Mouse (Mus musculus) embryonic facial prominence, embryonic 13.5 days (tissue): ENCODE data around the gene Cpeb1. TPM values are rescaled to one million over a fixed set of nuclear protein-coding genes. Genes with fewer than 3 reads are reported as not detected.
A peak's percentile ranks its signal among the peaks of the same experiment; 100 is the strongest.

Source experiments
- ATAC-seq: fragments of 200-750 bp; cut with Nextera tagmentation; 2 replicates; pipeline ENCODE4 v1.8.0; 2017; ENCODE audit warnings: low read depth; ENCODE audit not compliant: insufficient number of reproducible peaks, insufficient read depth, low FRiP score, low TSS enrichment
- H3K27ac ChIP-seq: fragments of 300-500 bp; sonication (generic); 2 replicates; pipeline ENCODE4 v1.5.1; 2015; ENCODE audit warnings: moderate library complexity, mild to moderate bottlenecking, inconsistent platforms
- H3K27me3 ChIP-seq: fragments of 300-500 bp; sonication (generic); 2 replicates; pipeline ENCODE4 v1.6.1; 2015; ENCODE audit warnings: mild to moderate bottlenecking, inconsistent platforms
- H3K36me3 ChIP-seq: fragments of 300-500 bp; sonication (generic); 2 replicates; pipeline ENCODE4 v1.6.1; 2015; ENCODE audit warnings: mild to moderate bottlenecking, inconsistent platforms
- H3K4me1 ChIP-seq: fragments of 300-500 bp; sonication (generic); 2 replicates; pipeline ENCODE4 v1.6.1; 2015; ENCODE audit warnings: inconsistent platforms
- H3K4me2 ChIP-seq: fragments of 300-500 bp; sonication (generic); 2 replicates; pipeline ENCODE4 v1.6.1; 2015; ENCODE audit warnings: moderate library complexity, mild to moderate bottlenecking, inconsistent platforms
- H3K4me3 ChIP-seq: fragments of 300-500 bp; sonication (generic); 2 replicates; pipeline ENCODE4 v1.5.1; 2015; ENCODE audit warnings: mild to moderate bottlenecking, inconsistent platforms
- H3K9ac ChIP-seq: fragments of 300-500 bp; sonication (generic); 2 replicates; pipeline ENCODE4 v1.6.1; 2015; ENCODE audit warnings: mild to moderate bottlenecking, inconsistent platforms
- H3K9me3 ChIP-seq: fragments of 300-500 bp; sonication (generic); 2 replicates; pipeline ENCODE4 v1.6.1; 2016; ENCODE audit warnings: inconsistent platforms
- WGBS: fragments of 180-500 bp; shearing (Covaris S2); methylation state at CpG from one replicate; pipeline ENCODE4 v1.1.7; 2015; ENCODE audit warnings: mixed read lengths; 5-methylcytosine and 5-hydroxymethylcytosine counted together
- polyA plus RNA-seq: library from polyadenylated mRNA; unstranded; fragments of >200 nt; fragmentation: Nextera tagmentation; extraction: Ambion mirVana; gene quantifications from 2 replicates; pipeline ENCODE4 v1.2.1, GENCODE M21; 2015

The Cpeb1 gene
- polyA plus RNA-seq, 1 experiment from 2014 or later = 0.77 TPM

- Histone ChIP-seq H3K4me3 (no peak overlapping the region), H3K27me3 (peaks cover 19% of the 10 kb centered on the region), H3K9ac (no peak overlapping the region), H3K4me1 (peaks cover 10% of the 10 kb centered on the region; the same call in 1 of the 2 replicates), H3K9me3 (no peaks in the 10 kb centered on the region), H3K36me3 (no peaks in the 10 kb centered on the region), H3K4me2 (no peak overlapping the region), H3K27ac (no peak overlapping the region)
- no peak for ATAC-seq
- WGBS = 67% methylated on average over 3 of the region's 3 CpGs
Measured at GRCm38 (mm10) chr7:81367946-81368345, 87.3 kb downstream of the Cpeb1 start.

- no peaks in the 10 kb centered on the region for H3K9me3 ChIP-seq
- no peak overlapping the region for H3K4me2 ChIP-seq
- H3K27me3 ChIP-seq = no peaks in the 10 kb centered on the region
- WGBS = 82% methylated on average over 7 of the region's 7 CpGs
- H3K9ac ChIP-seq = no peak overlapping the region
- H3K27ac ChIP-seq = no peak overlapping the region
- no peaks in the 10 kb centered on the region for H3K36me3 ChIP-seq
- H3K4me1 ChIP-seq = no peaks in the 10 kb centered on the region
- ATAC-seq = no peak
- no peak overlapping the region for H3K4me3 ChIP-seq
Measured at GRCm38 (mm10) chr7:81356975-81357374, 98.3 kb downstream of the Cpeb1 start.

GRCm38 (mm10) chr7:81356360-81356759, 98.9 kb downstream of the Cpeb1 start:
- WGBS = 75% methylated on average over 1 of the region's 1 CpGs
- no peak for ATAC-seq
- no peaks in the 10 kb centered on the region for H3K27me3 ChIP-seq
- no peak overlapping the region for H3K27ac ChIP-seq
- H3K9ac ChIP-seq = no peak overlapping the region
- no peaks in the 10 kb centered on the region for H3K9me3 ChIP-seq
- H3K4me3 ChIP-seq = no peak overlapping the region
- H3K36me3 ChIP-seq = no peaks in the 10 kb centered on the region
- no peaks in the 10 kb centered on the region for H3K4me1 ChIP-seq
- H3K4me2 ChIP-seq = no peak overlapping the region

GRCm38 (mm10) chr7:81355746-81356145, 99.5 kb downstream of the Cpeb1 start:
- H3K4me3 ChIP-seq = no peak overlapping the region
- no peak overlapping the region for H3K27ac ChIP-seq
- peaks cover under 1% of the 10 kb centered on the region; the same call in 1 of the 2 replicates for H3K27me3 ChIP-seq
- no peaks in the 10 kb centered on the region for H3K36me3 ChIP-seq
- no peak overlapping the region for H3K4me2 ChIP-seq
- no peak overlapping the region for H3K9ac ChIP-seq
- H3K9me3 ChIP-seq = no peaks in the 10 kb centered on the region
- WGBS = 53% methylated on average over 7 of the region's 7 CpGs
- no peak for ATAC-seq
- no peaks in the 10 kb centered on the region for H3K4me1 ChIP-seq

GRCm38 (mm10) chr7:81351826-81352225, 103.4 kb downstream of the Cpeb1 start:
- no peak for ATAC-seq
- H3K27ac ChIP-seq = no peak overlapping the region
- WGBS = 77% methylated on average over 4 of the region's 4 CpGs
- H3K4me2 ChIP-seq = no peak overlapping the region
- no peak overlapping the region for H3K9ac ChIP-seq
- H3K36me3 ChIP-seq = no peaks in the 10 kb centered on the region
- no peaks in the 10 kb centered on the region for H3K4me1 ChIP-seq
- H3K9me3 ChIP-seq = no peaks in the 10 kb centered on the region
- no peak overlapping the region for H3K4me3 ChIP-seq
- H3K27me3 ChIP-seq = peaks cover 3% of the 10 kb centered on the region; the same call in 1 of the 2 replicates

GRCm38 (mm10) chr7:81348206-81348605, 107.1 kb downstream of the Cpeb1 start:
- Histone ChIP-seq H3K4me2 (no peak overlapping the region), H3K9me3 (no peaks in the 10 kb centered on the region), H3K4me1 (peaks cover 9% of the 10 kb centered on the region), H3K4me3 (no peak overlapping the region), H3K27ac (no peak overlapping the region), H3K9ac (no peak overlapping the region), H3K36me3 (peaks cover 8% of the 10 kb centered on the region), H3K27me3 (peaks cover 3% of the 10 kb centered on the region; the same call in 1 of the 2 replicates)
- ATAC-seq = no peak
- 65% methylated on average over 7 of the region's 7 CpGs for WGBS

- 0 out of 2 replicates have a peak, but pooled peaks have one; percentile 2 for ATAC-seq
- peak overlapping the region; percentile 52; the same call in 1 of the 2 replicates for H3K27ac ChIP-seq
Measured at GRCm38 (mm10) chr7:81345447-81346170, 109.7 kb downstream of the Cpeb1 start.

GRCm38 (mm10) chr7:81344544-81345446, 110.5 kb downstream of the Cpeb1 start, which contains the start of gene Rps17:
Rps17 (minus strand) TSS chr7:81345254.
- Histone ChIP-seq H3K27me3 (no peaks in the 10 kb centered on the region), H3K4me3 (peak within 1 kb of the TSS; percentile 76), H3K4me2 (peak within 1 kb of the TSS; percentile 97), H3K9ac (peak within 1 kb of the TSS; percentile 98), H3K27ac (peak within 1 kb of the TSS; percentile 92), H3K36me3 (peaks cover 42% of the 10 kb centered on the region), H3K9me3 (no peaks in the 10 kb centered on the region), H3K4me1 (peaks cover 21% of the 10 kb centered on the region)
- WGBS = under 1% methylated on average over 85 of the region's 85 CpGs
- peak; percentile 73; the same call in 1 of the 2 replicates for ATAC-seq

More at GRCm38 (mm10) chr7:81345447-81346170, 109.7 kb downstream of the Cpeb1 start:
- WGBS = 59% methylated on average over 15 of the region's 15 CpGs
- H3K36me3 ChIP-seq = peaks cover 34% of the 10 kb centered on the region
- peak overlapping the region; percentile 97 for H3K4me2 ChIP-seq
- peak overlapping the region; percentile 76 for H3K4me3 ChIP-seq
- no peaks in the 10 kb centered on the region for H3K9me3 ChIP-seq
- H3K9ac ChIP-seq = peak overlapping the region; percentile 74
- peaks cover 21% of the 10 kb centered on the region for H3K4me1 ChIP-seq
- peaks cover under 1% of the 10 kb centered on the region; the same call in 1 of the 2 replicates for H3K27me3 ChIP-seq

GRCm38 (mm10) chr7:81343831-81344230, 111.4 kb downstream of the Cpeb1 start:
- H3K4me1 ChIP-seq = peaks cover 21% of the 10 kb centered on the region
- peak overlapping the region; percentile 98 for H3K9ac ChIP-seq
- ATAC-seq = no peak
- H3K36me3 ChIP-seq = peaks cover 50% of the 10 kb centered on the region
- H3K4me2 ChIP-seq = peak overlapping the region; percentile 97
- peak overlapping the region; percentile 76 for H3K4me3 ChIP-seq
- WGBS = 7% methylated on average over 10 of the region's 10 CpGs
- H3K27me3 ChIP-seq = no peaks in the 10 kb centered on the region
- H3K9me3 ChIP-seq = no peaks in the 10 kb centered on the region
- H3K27ac ChIP-seq = peak overlapping the region; percentile 17; the same call in 1 of the 2 replicates

GRCm38 (mm10) chr7:81343316-81343715, 111.9 kb downstream of the Cpeb1 start:
- Histone ChIP-seq H3K27ac (no peak overlapping the region), H3K27me3 (no peaks in the 10 kb centered on the region), H3K9me3 (no peaks in the 10 kb centered on the region), H3K4me1 (peaks cover 21% of the 10 kb centered on the region), H3K4me2 (peak overlapping the region; percentile 97), H3K4me3 (peak overlapping the region; percentile 76), H3K9ac (peak overlapping the region; percentile 98), H3K36me3 (peaks cover 54% of the 10 kb centered on the region)
- ATAC-seq = no peak
- 33% methylated on average over 8 of the region's 8 CpGs for WGBS

GRCm38 (mm10) chr7:81342356-81343094, 112.7 kb downstream of the Cpeb1 start:
- Histone ChIP-seq H3K9ac (peak overlapping the region; percentile 98), H3K9me3 (no peaks in the 10 kb centered on the region)
- WGBS = 63% methylated on average over 8 of the region's 8 CpGs

More at GRCm38 (mm10) chr7:81342356-81343094, 112.7 kb downstream of the Cpeb1 start:
- no peaks in the 10 kb centered on the region for H3K27me3 ChIP-seq
- H3K4me3 ChIP-seq = peak overlapping the region; percentile 76
- peak overlapping the region; percentile 97 for H3K4me2 ChIP-seq
- ATAC-seq = no peak
- no peak overlapping the region for H3K27ac ChIP-seq
- H3K4me1 ChIP-seq = peaks cover 21% of the 10 kb centered on the region
- peaks cover 62% of the 10 kb centered on the region for H3K36me3 ChIP-seq
